Mouse (Mus musculus) liver, embryonic 14 days (tissue): ENCODE data around the gene Kcnc4. TPM values are rescaled to one million over a fixed set of nuclear protein-coding genes. Genes with fewer than 3 reads are reported as not detected.

Experiments used
- polyA plus RNA-seq: library from polyadenylated mRNA; depleted of rRNA; stranded (reverse); fragments of >200 nt; gene quantifications from 2 replicates; pipeline ENCODE4 v1.2.3, GENCODE M21; 2012; rRNA removed

The Kcnc4 gene
- polyA plus RNA-seq: 0.02 TPM in 1 of 2 replicates, not detected in the other

DNA sequence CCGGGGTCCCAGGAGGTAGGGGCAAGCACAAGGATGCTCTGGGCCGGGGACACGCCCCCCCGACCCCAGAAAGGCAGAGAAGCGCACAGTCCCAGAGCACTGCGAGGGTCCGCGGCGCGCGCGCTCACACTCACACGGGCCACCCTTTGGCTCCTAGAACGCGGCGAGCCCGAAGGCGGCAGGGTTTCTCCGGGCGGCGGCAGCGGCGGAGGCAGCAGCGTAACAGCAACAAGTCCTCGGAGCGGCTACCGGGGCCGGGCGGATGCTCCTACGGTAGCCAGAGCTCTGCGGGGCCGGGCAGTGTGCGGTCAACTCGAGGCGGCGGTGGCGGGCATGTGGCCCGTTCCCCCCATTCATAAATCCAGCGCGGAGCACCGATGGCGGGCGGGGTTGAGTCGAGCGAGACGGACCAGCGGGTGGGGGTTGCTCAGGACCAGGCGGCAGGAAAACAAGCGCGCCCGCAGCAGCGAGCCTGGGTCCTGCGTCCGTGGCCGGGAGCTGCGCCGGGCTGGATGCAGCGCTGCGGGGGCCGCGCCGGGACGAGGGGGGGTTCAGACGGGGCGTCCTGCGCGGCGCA is at the start of gene Kcnc4:
TSS of gene Kcnc4 (minus strand) at position 357 of the 577 bp plus-strand sequence.

Other genes starting within 250 kb of the Kcnc4 start
- 0.08 and 0.14 TPM in 2 replicates for gene Cym, start 237.8 kb downstream of the Kcnc4 start, polyA plus RNA-seq
- gene A630076J17Rik, start 228.9 kb downstream of the Kcnc4 start, polyA plus RNA-seq: 0.02 TPM in 1 of 2 replicates, not detected in the other
- 0.01 TPM in 2 replicates for gene Prok1, start 219.8 kb downstream of the Kcnc4 start, polyA plus RNA-seq
- 44.6 and 53.1 TPM in 2 replicates for gene Lamtor5, start 180.7 kb downstream of the Kcnc4 start, polyA plus RNA-seq
- gene Slc16a4, start 168.3 kb downstream of the Kcnc4 start, polyA plus RNA-seq: 0.05 and 0.07 TPM in 2 replicates
- gene Rbm15, start 125.9 kb downstream of the Kcnc4 start, polyA plus RNA-seq: 4.5 and 5.3 TPM in 2 replicates
- gene Slc6a17, start 58.5 kb upstream of the Kcnc4 start, polyA plus RNA-seq: 0.08 and 0.17 TPM in 2 replicates
- not detected in 2 replicates for gene Ubl4b, start 95.5 kb upstream of the Kcnc4 start, polyA plus RNA-seq
- 0.02 and 0.07 TPM in 2 replicates for gene Alx3, start 135.5 kb upstream of the Kcnc4 start, polyA plus RNA-seq
- not detected in 2 replicates for gene Gm10961, start 171.8 kb upstream of the Kcnc4 start, polyA plus RNA-seq
- 9.0 and 10.2 TPM in 2 replicates for gene Strip1, start 172.1 kb upstream of the Kcnc4 start, polyA plus RNA-seq
- gene Ahcyl1, start 237.0 kb upstream of the Kcnc4 start, polyA plus RNA-seq: 30.5 and 33.6 TPM in 2 replicates